Mouse (Mus musculus) left cerebral cortex, postnatal 25 days (tissue): ENCODE results near the gene Notch1. TPM values are rescaled to one million over a fixed set of nuclear protein-coding genes. Genes with fewer than 3 reads are reported as not detected.
A peak's percentile ranks its signal among the peaks of the same experiment; 100 is the strongest.

ENCODE experiments used
- DNase-seq, 2 experiments: peaks; one replicate each; pipeline ENCODE4 v3.0.0; 2022; ENCODE audit warnings: low spot score in 2 of 2, mixed read lengths in 1 of 2
- intact Hi-C: fragments of 180-260 bp; cut with DNase I; formaldehyde crosslinking; loops from one replicate; pipeline ENCODE4 v1.15.1; 2025
- total RNA-seq, 2 experiments: library from RNA; stranded (reverse); gene quantifications; 2 replicates each; pipeline ENCODE4 v1.2.3; 2021

Gene Notch1
- total RNA-seq, 2 experiments from 2014 or later, result 17.4 to 28.9 TPM

- peak in 1 of 2 experiments; percentile 58 for DNase-seq
- intact Hi-C loops, result loop anchor here (2.0 kb wide), 1 partner anchor 15 kb away; no protein-coding TSS in a partner anchor
Measured at GRCm38 (mm10) chr2:26485710-26486109, 30.8 kb downstream of the Notch1 start.

DNA sequence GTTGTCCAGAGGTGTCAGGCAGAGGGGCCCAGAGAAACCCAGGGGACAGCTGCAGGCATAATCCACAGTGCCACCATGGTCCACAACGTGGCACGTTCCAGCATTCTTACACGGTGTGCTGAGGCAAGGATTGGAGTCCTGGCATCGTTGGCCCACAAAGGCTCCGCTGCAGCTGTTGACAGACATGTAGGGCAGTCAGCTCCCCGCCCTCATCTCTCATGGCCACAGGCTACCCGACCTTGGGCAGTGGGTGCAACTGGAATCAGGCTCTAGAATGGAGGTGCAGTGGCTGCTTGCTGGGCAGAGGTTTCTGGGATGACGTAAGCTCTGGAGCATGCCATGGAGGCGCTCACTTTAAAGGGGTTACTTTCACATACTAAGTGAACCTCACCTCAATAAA is 31.2 kb downstream of the Notch1 start:
- intact Hi-C loops, result no loop called here
- no peak for DNase-seq

DNA sequence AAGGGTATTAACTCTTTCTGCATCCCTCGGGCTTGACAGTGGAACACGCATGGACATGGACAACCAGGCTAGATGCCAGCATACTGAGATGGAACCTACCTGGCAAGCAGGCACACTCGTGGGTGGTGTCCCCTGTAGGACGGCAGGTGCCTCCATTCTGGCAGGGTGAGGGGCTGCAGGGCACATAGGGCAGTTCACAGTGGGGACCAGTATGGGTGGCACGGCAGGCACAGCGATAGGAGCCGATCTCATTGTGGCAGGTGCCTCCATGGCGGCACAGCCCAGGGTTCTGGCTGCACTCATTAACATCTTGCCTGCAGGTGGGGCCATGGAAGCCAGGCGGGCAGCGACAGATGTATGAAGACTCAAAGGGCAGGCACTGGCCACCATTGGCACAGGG is 32.3 kb downstream of the Notch1 start:
- no peak for DNase-seq
- intact Hi-C loops, result no loop called here

GRCm38 (mm10) chr2:26483230-26483869 is 33.1 kb downstream of the Notch1 start:
- DNase-seq, result no peak

DNA sequence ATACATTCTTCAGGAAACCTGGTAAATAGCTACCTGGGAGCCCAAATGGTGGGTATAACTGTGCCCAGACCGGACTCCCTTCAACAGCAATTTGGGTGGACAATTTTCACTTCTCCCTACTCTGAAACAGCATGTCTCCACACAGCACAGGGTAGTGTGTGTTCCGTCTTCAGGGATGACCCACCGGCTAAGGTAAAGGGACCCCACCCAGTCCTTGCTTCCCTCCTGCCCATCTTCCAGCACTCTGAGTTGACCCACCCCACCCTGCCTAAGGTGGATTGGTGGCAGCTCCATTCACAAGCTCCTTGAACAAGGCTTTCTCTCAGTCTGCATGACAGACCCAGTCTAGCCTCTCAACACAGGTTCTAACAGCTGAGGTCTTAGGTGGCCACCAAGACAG is 33.6 kb downstream of the Notch1 start:
- DNase-seq, result no peak
- intact Hi-C loops, result no loop called here

More at GRCm38 (mm10) chr2:26483230-26483869, 33.1 kb downstream of the Notch1 start:
- intact Hi-C loops, result no loop called here

DNA sequence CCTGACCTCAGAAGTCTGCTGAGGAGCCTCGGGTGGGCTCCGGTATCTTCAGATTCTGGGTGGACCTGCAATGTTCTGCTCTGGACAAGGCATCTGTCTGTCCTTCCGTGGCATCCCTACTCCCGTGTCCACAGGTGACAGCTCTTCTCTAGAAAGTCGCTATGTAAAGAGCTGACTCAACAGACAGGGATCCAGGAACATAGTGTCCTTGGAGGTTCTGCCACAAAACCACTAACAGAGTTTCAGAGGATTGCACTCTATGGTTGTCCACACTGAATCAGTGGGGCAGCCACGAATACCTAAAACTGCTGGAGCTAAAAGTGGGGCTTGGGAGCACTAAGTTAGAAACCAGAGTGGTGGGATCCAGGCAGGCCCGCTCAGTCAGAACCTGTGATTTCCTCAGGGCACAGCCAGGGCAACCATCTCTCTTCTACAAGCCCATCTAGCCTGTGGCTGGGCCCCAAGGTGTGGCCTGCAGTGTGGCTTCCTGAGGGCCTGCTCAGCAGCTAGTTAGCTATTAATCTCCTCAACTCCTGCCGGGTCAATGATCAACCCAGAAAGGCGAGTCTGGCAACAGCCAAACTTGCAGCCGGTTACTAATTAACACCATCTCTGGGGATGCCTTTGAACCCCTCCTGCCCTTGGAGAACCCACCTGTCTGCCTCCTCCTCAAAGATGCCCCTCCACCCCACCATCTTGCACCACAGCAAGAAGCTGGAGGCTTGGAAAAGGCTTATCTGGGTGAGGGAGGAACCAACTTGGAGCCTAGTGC is 34.6 kb downstream of the Notch1 start:
- intact Hi-C loops, result no loop called here
- DNase-seq, result no peak

- DNase-seq, result no peak
- intact Hi-C loops, result no loop called here
Measured at GRCm38 (mm10) chr2:26480911-26481310, 35.6 kb downstream of the Notch1 start.

GRCm38 (mm10) chr2:26478685-26479205 is 37.7 kb downstream of the Notch1 start:
- DNase-seq, result peak in 1 of 2 experiments; percentile 39
- intact Hi-C loops, result no loop called here

- no peak for DNase-seq
- intact Hi-C loops, result no loop called here
Measured at GRCm38 (mm10) chr2:26477911-26478310, 38.6 kb downstream of the Notch1 start.

DNA sequence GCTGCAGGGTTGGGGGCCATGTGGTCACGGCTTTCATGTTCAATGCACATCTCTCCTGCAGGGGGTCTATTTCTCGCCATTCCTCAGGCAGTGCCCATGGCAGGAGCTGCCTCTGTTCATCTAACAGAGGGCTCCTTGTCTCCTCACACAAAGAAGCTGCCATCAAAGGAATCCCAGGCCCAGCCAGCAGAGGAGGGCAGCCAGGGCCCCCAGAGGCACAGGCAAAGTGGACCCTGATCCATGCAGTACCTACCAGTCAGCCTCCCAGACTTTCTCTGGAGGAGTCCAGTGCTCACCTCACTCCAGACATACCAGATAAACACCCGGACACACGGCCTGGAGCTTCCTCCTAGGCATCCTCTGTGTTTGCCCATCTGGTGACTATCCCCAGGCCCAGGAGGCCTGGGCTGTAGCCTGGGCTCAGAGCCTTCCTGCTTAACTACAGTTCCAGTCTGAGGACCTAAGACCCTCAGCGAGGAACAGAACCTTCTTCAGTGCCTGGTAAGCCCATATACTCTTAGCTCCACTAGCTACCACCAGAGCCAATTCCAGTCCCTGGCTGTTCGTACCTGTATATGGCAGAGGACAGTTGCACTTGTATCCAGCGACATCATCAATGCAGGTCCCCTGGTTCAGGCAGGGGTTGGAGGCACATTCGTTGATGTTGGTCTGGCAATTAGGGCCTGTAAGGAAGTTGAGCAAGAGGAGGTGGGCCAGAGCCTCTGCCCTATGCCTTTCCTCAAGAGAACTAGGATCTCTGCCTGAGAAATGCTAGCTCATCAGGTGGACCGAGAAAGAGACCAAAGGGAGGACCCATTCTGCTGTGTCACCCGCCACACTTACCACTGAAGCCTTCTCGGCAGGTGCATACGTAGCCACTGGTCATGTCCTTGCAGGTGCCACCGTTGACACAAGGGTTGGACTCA is 40.7 kb downstream of the Notch1 start:
- no peak for DNase-seq
- intact Hi-C loops, result no loop called here

DNA sequence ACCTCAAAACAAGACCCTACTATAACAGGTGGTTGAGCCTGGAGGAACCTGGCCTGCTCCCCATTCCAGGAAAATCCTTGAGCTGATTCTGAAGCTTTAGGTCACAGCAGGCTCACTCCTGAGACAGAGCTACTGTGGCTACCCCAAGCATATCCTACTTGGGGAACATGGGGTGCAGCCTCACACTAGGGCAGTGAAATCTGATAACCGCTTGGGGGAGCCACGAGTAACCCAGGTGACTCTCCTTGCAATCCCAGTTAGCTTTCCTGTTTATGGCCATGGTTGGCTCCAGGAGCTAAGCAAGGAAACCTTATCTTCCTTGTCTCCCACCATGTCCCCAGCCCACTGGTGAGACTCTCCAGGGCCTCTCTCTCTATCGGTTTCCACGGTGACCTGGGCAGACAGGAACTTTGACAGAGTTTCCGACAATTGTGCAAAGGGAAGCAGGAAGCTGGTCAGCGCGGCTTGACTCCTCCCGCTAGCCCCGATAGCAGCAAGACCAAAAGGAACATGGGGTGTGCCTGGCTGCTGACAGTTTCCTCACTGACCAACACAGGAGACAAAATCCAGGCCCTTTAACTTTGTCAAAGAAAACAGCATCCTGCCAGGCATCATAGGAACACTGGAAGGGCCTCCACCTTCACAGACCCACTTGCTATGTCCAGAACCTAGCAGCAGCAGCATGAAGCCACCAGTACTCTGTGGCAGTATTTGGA is 41.5 kb downstream of the Notch1 start:
- intact Hi-C loops, result no loop called here
- DNase-seq, result no peak

DNA sequence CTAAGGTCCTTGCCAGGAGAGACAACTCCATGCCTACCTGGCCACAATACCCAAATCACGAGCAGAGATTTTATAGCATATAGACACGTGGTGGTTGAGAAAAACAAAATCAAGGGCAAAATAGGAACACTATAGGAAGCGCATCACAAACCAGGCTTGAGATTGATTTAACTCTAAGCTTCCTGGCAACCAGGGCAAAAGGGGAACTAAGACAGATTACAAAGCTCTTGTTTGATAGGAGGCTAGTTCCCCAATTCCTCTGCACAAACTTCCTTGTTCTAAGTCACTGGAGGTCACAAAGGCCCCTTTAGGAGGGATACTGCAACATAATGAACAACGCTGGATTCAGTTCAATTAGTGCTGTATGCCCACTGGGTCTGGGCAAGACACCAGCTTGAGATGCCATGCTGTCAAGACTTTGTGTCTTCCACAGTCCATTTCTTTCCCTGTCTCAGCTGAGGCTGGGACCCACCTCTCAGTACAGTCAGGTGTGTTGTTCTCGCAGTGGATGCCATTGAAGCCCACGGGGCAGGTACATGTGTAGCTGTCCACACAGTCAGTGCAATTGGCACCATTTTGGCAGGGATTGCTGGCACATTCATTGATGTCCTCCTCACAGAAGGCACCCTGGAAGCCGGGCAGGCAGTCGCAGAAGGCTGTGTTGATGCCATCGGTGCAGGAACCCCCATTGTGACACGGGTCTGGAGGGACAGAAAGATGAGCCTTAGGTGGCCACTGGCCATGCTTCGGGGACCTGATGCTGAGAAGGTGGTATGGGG is 44.0 kb downstream of the Notch1 start:
- DNase-seq, result no peak
- intact Hi-C loops, result no loop called here

DNA sequence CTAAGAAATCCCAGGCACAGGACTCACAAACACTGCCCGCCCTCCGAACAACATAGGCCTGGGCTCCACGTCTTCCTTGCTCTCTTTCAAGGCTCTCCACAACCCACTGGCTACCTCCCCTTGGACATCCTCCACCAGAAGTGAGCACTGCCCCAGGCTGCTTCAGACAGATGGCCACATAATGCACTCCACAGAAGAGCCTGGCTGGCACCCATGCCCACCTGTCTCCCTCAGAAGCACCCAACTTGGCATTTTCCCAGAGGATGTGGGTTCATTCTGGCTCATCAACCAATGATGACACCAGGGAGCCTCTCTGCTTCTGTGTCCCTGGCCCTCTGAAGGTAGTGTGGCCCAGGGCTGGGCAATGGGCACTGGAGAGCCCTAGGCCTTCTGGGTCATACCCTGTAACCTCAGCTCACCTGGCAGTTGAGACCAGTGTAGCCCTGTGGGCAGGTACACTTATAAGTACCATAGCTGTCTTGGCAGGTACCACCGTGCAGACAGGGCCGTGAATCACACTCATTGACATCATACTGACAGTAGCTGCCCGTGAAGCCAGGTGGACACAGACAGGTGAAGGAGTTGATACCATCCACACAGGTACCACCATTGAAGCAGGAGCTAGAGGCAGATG is 44.7 kb downstream of the Notch1 start:
- intact Hi-C loops, result no loop called here
- no peak for DNase-seq

DNA sequence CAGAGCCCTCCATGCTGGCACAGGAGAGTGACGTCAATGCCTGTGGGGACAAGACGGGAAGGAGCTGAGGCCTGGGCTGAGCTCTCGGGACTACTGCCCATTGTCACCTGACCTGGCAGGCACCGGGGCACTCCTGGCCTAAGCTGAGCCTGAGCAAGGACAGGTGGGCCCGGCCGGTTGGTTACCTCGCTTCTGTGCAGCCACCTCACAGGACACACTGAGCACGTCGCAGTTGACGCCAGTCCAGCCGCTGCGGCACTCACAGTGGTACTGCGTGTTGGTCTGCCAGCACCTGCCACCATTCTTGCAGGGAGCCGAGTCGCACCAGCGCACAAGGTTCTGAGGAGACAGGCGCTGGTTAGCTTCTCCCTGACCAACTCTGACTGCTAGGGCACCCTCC is 45.5 kb downstream of the Notch1 start:
- DNase-seq, result no peak
- intact Hi-C loops, result no loop called here

- no peak for DNase-seq
- intact Hi-C loops, result no loop called here
Measured at GRCm38 (mm10) chr2:26468376-26468775, 48.1 kb downstream of the Notch1 start.

- DNase-seq, result no peak
- intact Hi-C loops, result no loop called here
Measured at GRCm38 (mm10) chr2:26463412-26463811, 53.1 kb downstream of the Notch1 start.

DNA sequence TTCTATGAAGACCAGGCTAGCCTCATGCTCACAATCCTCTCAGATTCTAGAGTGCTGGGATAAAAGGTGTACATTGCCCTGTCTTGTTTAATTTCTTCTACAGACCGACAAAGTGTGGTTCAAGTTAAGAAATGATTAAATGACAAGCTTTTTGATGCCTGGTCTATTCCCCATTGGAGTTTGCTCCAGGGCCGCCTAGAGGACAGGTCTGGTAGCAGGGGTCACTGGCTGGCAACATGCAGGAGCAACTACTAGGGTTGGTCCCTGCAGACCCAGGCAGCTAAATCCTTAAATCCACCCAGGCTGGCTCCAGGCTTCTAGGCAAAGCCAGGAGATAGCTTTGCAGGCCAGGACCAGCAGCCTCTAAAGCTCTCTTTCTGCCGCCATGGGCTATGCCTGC is 53.5 kb downstream of the Notch1 start:
- no peak for DNase-seq
- intact Hi-C loops, result no loop called here

DNA sequence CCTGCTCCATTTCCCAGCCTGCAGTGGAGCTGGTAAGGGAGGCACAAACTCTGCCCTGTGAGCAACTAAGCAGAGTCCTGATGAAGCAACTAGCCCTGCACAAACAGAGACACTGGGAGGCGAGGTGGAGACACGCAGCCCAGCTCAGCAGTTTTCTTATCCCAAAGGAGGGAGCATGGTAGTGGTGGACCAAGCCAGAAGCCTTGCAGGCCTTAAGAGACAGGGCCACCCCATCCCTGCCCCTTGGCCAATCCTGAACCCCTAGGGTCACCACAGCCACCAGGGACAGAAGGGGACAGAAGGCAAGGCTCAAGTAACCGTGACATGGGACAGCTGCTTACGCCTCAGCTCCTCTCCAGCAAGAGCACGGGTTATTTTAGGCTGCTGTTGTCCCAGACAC is 54.8 kb downstream of the Notch1 start:
- no peak for DNase-seq
- intact Hi-C loops, result no loop called here
